Mouse (Mus musculus): ENCODE results near the gene Ano4. TPM values are rescaled to one million over a fixed set of nuclear protein-coding genes. Genes with fewer than 3 reads are reported as not detected.

The Ano4 gene
- total and polyA plus RNA-seq, 3 experiments, result not detected

- no peak overlapping the region for H3K9ac ChIP-seq (ENCODE audit: insufficient read depth, low read depth)
- dilution Hi-C loops (cut with MboI; ENCODE audit: extremely low pct_ligation_motif_present, extremely low pct_unique_long_range_greater_than_20kb, low sequenced_read_pairs) (no loop called here), in situ Hi-C loops (cut with MboI; ENCODE audit: low pct_ligation_motif_present, low pct_unique_long_range_greater_than_20kb, low sequenced_read_pairs) (loop anchor here (25.0 kb wide), 1 partner anchor 308 kb away; no protein-coding TSS in a partner anchor)
- H3K27ac ChIP-seq (ENCODE audit: insufficient read depth, low read depth), result no peak overlapping the region
- no peak for DNase-seq (ENCODE audit: extremely low read depth)
- H3K4me1 ChIP-seq (ENCODE audit: control insufficient read depth in 1 of 2, insufficient read depth in 2 of 2), result peaks cover 2 to 3% of the 10 kb centered on the region in 2 experiments; a peak in 1 of 4 replicates
- no peaks in the 10 kb centered on the region for H3K79me2 ChIP-seq (replicated peaks; ENCODE audit: control insufficient read depth, extremely low read depth, insufficient read depth, poor library complexity, severe bottlenecking)
- no peaks in the 10 kb centered on the region for H3K9me3 ChIP-seq (replicated peaks; ENCODE audit: low read length)
- no peak overlapping the region for H3K4me2 ChIP-seq (ENCODE audit: insufficient read depth, low read depth, poor library complexity, severe bottlenecking)
- TF ChIP-seq ELF1 (IDR thresholded peaks at IDR 0.05; ENCODE audit: low read depth, low read length) (no peak), JUND (conservative IDR thresholded peaks at IDR 0.05; ENCODE audit: low read depth, low read length) (no peak), MAX (IDR thresholded peaks at IDR 0.05; ENCODE audit: low read length) (no peak), POLR2A (IDR thresholded peaks at IDR 0.05; ENCODE audit: low read depth, low read length) (no peak), EP300 (IDR thresholded peaks at IDR 0.05; ENCODE audit: low read length) (no peak), NRF1 (IDR thresholded peaks at IDR 0.05; ENCODE audit: low read depth, low read length) (no peak), UBTF (IDR thresholded peaks at IDR 0.05; ENCODE audit: low read depth, low read length) (no peak), MXI1 (IDR thresholded peaks at IDR 0.05; ENCODE audit: low read depth, low read length) (no peak), ZNF384 (IDR thresholded peaks at IDR 0.05; ENCODE audit: low read depth, low read length) (no peak), JUN (IDR thresholded peaks at IDR 0.05; ENCODE audit: insufficient read depth, low read depth, low read length) (no peak), USF2 (conservative IDR thresholded peaks at IDR 0.05; ENCODE audit: low read depth, low read length) (no peak), MAFK (IDR thresholded peaks at IDR 0.05; ENCODE audit: insufficient replicate concordance, low read length) (no peak), PAX5 (IDR thresholded peaks at IDR 0.05; ENCODE audit: low read length) (no peak), POLR2AphosphoS2 (IDR thresholded peaks at IDR 0.05; ENCODE audit: low read depth, low read length) (no peak), NELFE (IDR thresholded peaks at IDR 0.05; ENCODE audit: low read depth, low read length) (no peak), TCF12 (IDR thresholded peaks at IDR 0.05; ENCODE audit: low read depth, low read length) (no peak), IRF4 (IDR thresholded peaks at IDR 0.05; ENCODE audit: low read depth, low read length) (no peak), ZMIZ1 (IDR thresholded peaks at IDR 0.05; ENCODE audit: low read depth, low read length) (no peak), MYC (IDR thresholded peaks at IDR 0.05; ENCODE audit: low read depth, low read length) (no peak)
- H3K36me3 ChIP-seq (replicated peaks in 1 of 2; ENCODE audit: control insufficient read depth in 1 of 2, insufficient read depth in 1 of 2, low read length in 1 of 2), result no peaks in the 10 kb centered on the region
- H3K4me3 ChIP-seq (replicated peaks in 1 of 3; ENCODE audit: low read depth in 2 of 3, low read length in 2 of 3, poor library complexity in 1 of 3), result no peak overlapping the region
- H3K27me3 ChIP-seq (replicated peaks), result no peaks in the 10 kb centered on the region
Observed at GRCm38 (mm10) chr10:89328876-89329275, 15.7 kb downstream of the Ano4 start.

- Histone ChIP-seq H3K27ac (ENCODE audit: insufficient read depth, low read depth) (no peak overlapping the region), H3K36me3 (replicated peaks in 1 of 2; ENCODE audit: control insufficient read depth in 1 of 2, insufficient read depth in 1 of 2, low read length in 1 of 2) (no peaks in the 10 kb centered on the region), H3K9me3 (replicated peaks; ENCODE audit: low read length) (no peaks in the 10 kb centered on the region), H3K9ac (ENCODE audit: insufficient read depth, low read depth) (no peak overlapping the region), H3K79me2 (replicated peaks; ENCODE audit: control insufficient read depth, extremely low read depth, insufficient read depth, poor library complexity, severe bottlenecking) (no peaks in the 10 kb centered on the region), H3K4me3 (replicated peaks in 1 of 3; ENCODE audit: low read depth in 2 of 3, low read length in 2 of 3, poor library complexity in 1 of 3) (no peak overlapping the region), H3K27me3 (replicated peaks) (no peaks in the 10 kb centered on the region), H3K4me2 (ENCODE audit: insufficient read depth, low read depth, poor library complexity, severe bottlenecking) (no peak overlapping the region), H3K4me1 (ENCODE audit: control insufficient read depth in 1 of 2, insufficient read depth in 2 of 2) (peaks cover 2 to 3% of the 10 kb centered on the region in 2 experiments; a peak in 1 of 4 replicates)
- dilution Hi-C loops (cut with MboI; ENCODE audit: extremely low pct_ligation_motif_present, extremely low pct_unique_long_range_greater_than_20kb, low sequenced_read_pairs), result no loop called here
- peak; percentile 87 for TF ChIP-seq SMC3 (IDR thresholded peaks at IDR 0.05; ENCODE audit: low read depth, low read length)
- TF ChIP-seq MEF2A (IDR thresholded peaks at IDR 0.05; ENCODE audit: borderline replicate concordance, low read depth, low read length), result no peak
- peak; percentile 83 to 95 for TF ChIP-seq CTCF (conservative IDR thresholded peaks at IDR 0.05 in 1 of 2, IDR thresholded peaks at IDR 0.05 in 1 of 2; ENCODE audit: low read depth in 2 of 2, low read length in 2 of 2)
- peak; percentile 88 for TF ChIP-seq RAD21 (IDR thresholded peaks at IDR 0.05; ENCODE audit: low read depth, low read length)
- in situ Hi-C loops (cut with MboI; ENCODE audit: low pct_ligation_motif_present, low pct_unique_long_range_greater_than_20kb, low sequenced_read_pairs), result loop anchor here (25.0 kb wide), 1 partner anchor 310 kb away; no protein-coding TSS in a partner anchor
- peak; percentile 77 for DNase-seq (ENCODE audit: extremely low read depth)
Observed at GRCm38 (mm10) chr10:89327004-89327511, 17.5 kb downstream of the Ano4 start.

Data from CH12.LX (cell line).